Mouse (Mus musculus) C2C12 (cell line): Measurements from ENCODE around the gene Tmem265.

ENCODE experiments used
- CEBPB ChIP-seq: IDR thresholded peaks from one replicate; pipeline ENCODE4 v1.6.1; 2011; ENCODE audit warnings: low read depth, mild to moderate bottlenecking, control low read depth, moderate library complexity
- CTCF ChIP-seq: IDR thresholded peaks from one replicate; pipeline ENCODE4 v1.5.1; 2011; ENCODE audit not compliant: control insufficient read depth, insufficient read depth, insufficient read length
- MAX ChIP-seq: IDR thresholded peaks from one replicate; pipeline ENCODE4 v1.6.1; 2011; ENCODE audit warnings: mild to moderate bottlenecking, control low read depth
- MYOG ChIP-seq: IDR thresholded peaks from one replicate; pipeline ENCODE4 v1.6.1; 2011; ENCODE audit not compliant: control insufficient read depth, insufficient read length; ENCODE audit errors: extremely low read depth
- USF1 ChIP-seq: IDR thresholded peaks from one replicate; pipeline ENCODE4 v1.6.1; 2011; ENCODE audit warnings: low read depth, mild to moderate bottlenecking, control low read depth, moderate library complexity

DNA sequence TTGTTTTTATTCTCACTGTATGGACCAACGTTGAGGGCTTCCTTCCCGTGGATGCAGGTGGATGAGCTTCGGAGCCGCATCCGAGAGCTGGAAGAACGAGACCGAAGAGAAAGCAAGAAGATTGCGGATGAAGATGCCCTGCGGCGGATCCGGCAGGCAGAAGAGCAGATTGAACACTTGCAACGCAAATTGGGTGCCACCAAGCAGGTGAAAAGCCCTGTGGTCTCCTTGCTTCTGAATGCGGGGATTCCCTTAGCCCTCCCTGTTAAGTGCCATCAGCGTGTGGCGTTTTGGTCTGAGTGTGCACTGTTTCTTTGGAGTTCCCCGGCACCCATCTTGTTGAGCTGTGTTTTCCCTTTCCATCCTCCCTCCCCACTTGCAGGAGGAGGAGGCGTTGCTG, 35.6 kb downstream of the Tmem265 start:
- TF ChIP-seq MAX = no peak
- TF ChIP-seq CTCF = no peak
- TF ChIP-seq CEBPB = no peak
- TF ChIP-seq USF1 = no peak
- TF ChIP-seq MYOG = no peak
